Mouse (Mus musculus): ENCODE results near the gene Fbln1.

GRCm38 (mm10) chr15:85248311-85248710 lies 42.6 kb downstream of the Fbln1 start:
- TF ChIP-seq MYOD1 (IDR thresholded peaks at IDR 0.05; ENCODE audit: control insufficient read depth in 1 of 3, insufficient read length in 2 of 3, low read depth in 2 of 3) = no peak
- TF ChIP-seq MAX (IDR thresholded peaks at IDR 0.05; ENCODE audit: low read depth) = no peak
- no peak for TF ChIP-seq POLR2A (IDR thresholded peaks at IDR 0.05; ENCODE audit: insufficient read length, low read depth)
- TF ChIP-seq USF1 (IDR thresholded peaks at IDR 0.05; ENCODE audit: low read depth) = no peak
- no peak for TF ChIP-seq MYOG (IDR thresholded peaks at IDR 0.05; ENCODE audit: control insufficient read depth in 1 of 3, insufficient read depth in 1 of 3, insufficient read length in 2 of 3, low read depth in 2 of 3)

Data from myocyte (in vitro differentiated cells).